Mouse (Mus musculus) cerebellum, adult 2 months (tissue): ENCODE results near the gene 4933415F23Rik.

Experiments
- CTCF ChIP-seq: fragments of 200-500 bp; IDR thresholded peaks from 2 replicates; pipeline ENCODE4 v1.5.1; 2011; ENCODE audit warnings: low read depth, mild to moderate bottlenecking, control low read depth, low read length, moderate library complexity, borderline replicate concordance; ENCODE audit not compliant: insufficient read depth
- POLR2A ChIP-seq: fragments of 200-500 bp; IDR thresholded peaks from 2 replicates; pipeline ENCODE4 v1.6.1; 2011; ENCODE audit warnings: low read length, control low read depth, borderline replicate concordance; ENCODE audit not compliant: insufficient read depth

DNA sequence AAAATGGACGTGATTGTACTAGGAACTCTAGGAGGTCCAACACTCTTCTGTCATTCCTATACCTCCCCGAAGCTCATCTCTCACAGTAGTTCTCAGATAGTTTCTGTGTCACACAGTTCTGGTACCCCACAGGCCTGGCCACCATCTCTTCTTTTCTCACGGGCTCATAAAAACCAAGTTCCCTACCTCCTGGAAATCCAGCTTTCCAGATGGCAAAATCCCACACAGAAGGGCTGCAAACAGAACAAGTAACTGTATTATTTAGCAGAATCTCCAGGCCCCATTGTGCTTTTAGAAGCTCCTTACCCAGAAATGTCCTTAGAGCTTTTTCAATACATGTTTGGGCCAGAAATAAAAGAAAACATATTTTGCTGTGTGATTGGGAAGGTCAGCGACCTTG lies 828 bp upstream of the 4933415F23Rik start:
- TF ChIP-seq CTCF: no peak
- TF ChIP-seq POLR2A: no peak
